Mouse (Mus musculus): ENCODE measurements around the gene Nol6.

Nol6 gene

DNA sequence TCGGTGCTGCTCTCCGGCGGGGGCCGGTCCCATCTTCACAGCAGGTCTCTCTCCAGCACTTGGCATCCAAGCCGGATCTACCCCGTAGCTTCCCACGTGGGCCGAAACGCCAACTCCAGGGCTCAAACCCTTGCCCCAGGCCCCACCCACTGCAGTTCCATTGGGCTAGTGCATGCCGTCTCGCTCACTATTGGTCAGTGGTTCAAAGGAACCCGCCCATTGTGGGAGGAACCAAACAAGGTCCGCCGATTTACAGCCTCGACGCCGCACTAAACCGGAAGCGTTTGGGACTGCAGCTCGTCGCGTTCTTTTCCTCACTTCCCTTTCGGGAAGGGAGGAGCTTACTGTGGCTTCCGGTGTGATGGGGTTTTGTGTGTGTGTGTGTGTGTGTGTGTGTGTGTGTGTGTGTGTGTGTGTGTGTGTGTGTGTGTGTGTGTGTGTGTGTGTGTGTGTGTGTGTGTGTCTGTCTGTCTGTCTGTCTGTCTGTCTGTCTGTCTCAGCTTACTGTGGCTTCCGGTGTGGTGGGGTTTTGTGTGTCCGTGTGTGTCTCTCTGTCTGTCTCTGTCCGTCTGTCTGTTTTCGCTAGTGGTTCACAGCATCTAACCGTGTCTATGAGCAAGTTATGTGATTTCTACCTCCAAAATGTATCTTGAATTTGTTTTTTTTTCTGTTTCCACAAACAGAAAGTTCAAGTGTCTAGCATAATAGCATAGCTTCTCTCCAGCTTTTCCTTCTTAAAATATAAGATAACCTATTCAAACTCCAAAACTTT lies at the start of gene Nol6:
Gene Nol6, minus strand, starts transcription at position 276 of the 772 bp plus-strand sequence.
- peak; percentile 95 for DNase-seq (ENCODE audit: extremely low read depth, insufficient read length, low spot score)

DNA sequence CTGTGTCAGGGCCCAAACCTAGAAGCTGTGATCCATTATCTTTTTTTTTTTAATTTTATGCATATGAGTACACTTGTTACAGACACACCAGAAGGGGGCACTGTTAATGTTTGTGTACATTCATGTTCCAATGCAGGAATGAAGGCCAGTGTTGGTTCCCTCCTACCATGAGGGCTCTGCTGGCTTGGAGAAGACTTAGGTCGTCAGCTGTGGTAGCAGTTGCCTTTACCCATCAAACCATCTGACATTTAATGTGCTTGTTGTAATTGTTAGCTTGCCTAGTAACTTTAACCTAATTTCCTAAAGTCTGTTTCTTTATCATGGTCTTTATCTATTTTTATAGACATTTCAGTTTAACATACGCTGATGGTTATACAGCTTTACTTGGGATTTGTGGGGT lies 46.7 kb upstream of the Nol6 start:
- DNase-seq (ENCODE audit: extremely low read depth, insufficient read length, low spot score), result no peak

GRCm38 (mm10) chr4:41165693-41166475 lies 41.6 kb upstream of the Nol6 start:
- no peak for DNase-seq (ENCODE audit: extremely low read depth, insufficient read length, low spot score)

- DNase-seq (ENCODE audit: extremely low read depth, insufficient read length, low spot score), result no peak
These were observed 40.7 kb upstream of the Nol6 start for GRCm38 (mm10) chr4:41164974-41165373.

GRCm38 (mm10) chr4:41161232-41161631 lies 37.0 kb upstream of the Nol6 start:
- DNase-seq (ENCODE audit: extremely low read depth, insufficient read length, low spot score), result no peak

DNA sequence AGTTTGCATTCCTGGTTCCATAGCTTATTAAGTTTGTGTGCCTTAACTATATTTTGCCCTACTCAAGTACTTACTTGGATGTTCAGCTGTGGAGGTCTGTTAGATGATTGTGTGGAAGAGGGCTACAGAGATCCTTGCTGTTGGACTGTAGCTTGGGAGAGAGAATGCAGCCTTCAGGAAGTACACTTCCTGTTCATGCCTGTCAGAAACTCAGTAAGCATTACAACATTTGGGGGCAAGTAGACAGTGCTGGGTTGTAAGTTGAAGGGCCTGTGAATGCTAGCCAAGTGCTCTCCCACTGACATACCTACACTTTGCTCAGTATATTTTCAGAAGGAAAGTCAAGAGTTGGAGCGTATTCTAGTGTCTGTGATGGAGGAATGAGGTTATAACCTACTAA lies 34.0 kb upstream of the Nol6 start:
- no peak for DNase-seq (ENCODE audit: extremely low read depth, insufficient read length, low spot score)

DNA sequence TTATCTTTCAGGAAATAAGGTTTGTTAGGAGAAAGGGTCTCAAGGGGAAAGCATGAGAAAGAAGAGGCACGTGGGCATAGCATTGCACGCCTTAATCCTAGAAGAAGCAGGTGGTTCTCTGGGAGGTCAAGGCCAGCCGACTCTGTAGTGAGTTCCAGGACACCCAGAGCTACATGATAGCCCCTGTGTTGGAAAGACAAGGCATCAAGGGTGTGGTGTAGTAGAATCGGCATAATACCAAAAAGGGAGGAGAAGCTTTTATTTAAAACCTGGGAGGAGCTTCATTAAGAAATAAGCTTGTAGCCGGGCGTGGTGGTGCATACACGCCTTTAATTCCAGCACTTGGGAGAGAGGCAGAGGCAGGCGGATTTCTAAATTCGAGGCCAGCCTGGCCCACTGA lies 32.7 kb upstream of the Nol6 start:
- DNase-seq (ENCODE audit: extremely low read depth, insufficient read length, low spot score), result no peak

GRCm38 (mm10) chr4:41153146-41153545 lies 28.9 kb upstream of the Nol6 start:
- peak; percentile 48 for DNase-seq (ENCODE audit: extremely low read depth, insufficient read length, low spot score)

DNA sequence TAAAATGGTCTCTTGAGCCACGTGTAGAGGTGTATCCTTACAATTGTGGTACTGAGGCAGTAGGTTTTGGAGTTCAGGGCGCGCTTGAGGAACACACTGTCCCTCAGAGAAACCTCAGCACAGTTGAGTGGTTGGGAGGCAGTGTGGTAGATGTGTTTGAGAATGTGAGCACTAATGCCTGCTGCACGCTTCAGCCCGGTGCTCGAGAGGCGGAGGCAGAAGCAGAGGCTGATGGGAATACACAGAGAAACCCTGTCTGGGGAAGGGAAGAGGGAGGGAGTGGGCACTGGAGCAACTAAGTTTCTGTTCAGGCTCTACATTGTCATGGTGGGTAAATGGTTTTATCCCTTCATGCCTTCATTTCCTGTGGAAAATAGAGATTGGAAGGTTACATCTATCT lies 26.9 kb upstream of the Nol6 start:
- DNase-seq (ENCODE audit: extremely low read depth, insufficient read length, low spot score), result no peak

DNA sequence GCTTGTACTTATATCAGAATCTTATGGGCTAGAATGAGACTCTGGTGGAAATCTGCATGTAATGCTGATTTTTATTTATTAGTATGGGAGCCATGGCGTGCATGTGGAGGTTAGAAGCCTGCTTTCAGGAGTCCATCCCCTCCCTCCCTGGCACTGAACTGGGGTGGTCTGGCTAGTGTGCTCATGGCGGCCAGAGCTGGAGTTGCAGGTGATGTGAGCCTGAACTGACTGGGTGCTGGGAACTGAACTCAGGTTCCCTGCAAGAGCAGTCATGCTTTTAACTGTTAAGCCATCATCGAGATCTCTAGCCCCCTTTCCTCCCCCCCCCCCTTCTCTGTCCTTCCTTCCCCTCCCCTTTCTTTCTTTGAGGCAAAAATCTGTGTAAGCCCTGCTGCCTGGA lies 25.6 kb upstream of the Nol6 start:
- DNase-seq (ENCODE audit: extremely low read depth, insufficient read length, low spot score), result no peak

- no peak for DNase-seq (ENCODE audit: extremely low read depth, insufficient read length, low spot score)
These were observed 18.3 kb upstream of the Nol6 start for GRCm38 (mm10) chr4:41142601-41143000.

- no peak for DNase-seq (ENCODE audit: extremely low read depth, insufficient read length, low spot score)
These were observed 16.1 kb upstream of the Nol6 start for GRCm38 (mm10) chr4:41140174-41140875.

GRCm38 (mm10) chr4:41136811-41137210 lies 12.6 kb upstream of the Nol6 start:
- no peak for DNase-seq (ENCODE audit: extremely low read depth, insufficient read length, low spot score)

- DNase-seq (ENCODE audit: extremely low read depth, insufficient read length, low spot score), result no peak
These were observed 12.2 kb upstream of the Nol6 start for GRCm38 (mm10) chr4:41136454-41136805.

DNA sequence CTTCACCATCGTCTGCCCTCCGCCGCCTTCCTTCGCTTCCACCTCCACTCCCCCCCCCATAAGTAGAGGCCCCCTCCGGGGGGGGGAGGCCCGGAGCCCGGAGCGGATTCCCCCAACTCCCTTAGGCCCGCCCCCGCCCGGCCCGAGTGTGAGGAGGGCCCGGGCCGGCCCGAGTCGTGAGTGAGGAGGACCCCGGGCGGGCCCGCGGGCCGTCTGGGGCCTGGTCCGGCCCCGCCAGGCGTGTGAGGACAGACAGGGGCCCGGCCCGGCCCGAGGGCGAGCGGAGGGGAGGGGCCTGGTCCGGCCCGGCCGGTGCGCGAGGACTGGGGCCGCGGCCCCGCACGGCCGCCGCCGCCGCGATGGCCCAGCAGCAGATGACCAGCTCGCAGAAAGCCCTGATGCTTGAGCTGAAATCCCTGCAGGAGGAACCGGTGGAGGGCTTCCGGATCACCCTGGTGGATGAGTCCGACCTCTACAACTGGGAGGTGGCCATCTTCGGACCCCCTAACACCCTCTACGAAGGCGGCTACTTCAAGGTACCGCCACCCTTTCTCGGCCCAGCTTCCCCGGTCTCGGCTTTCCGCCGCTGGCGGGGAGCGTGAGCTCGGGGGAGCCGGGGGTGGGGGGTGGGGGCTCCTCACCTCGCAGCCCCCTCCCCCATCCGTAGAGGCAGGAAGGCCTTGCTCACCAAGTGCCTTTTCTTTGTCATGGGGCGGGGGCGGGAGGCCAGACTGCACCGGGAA lies 11.6 kb upstream of the Nol6 start, which contains the start of gene Ube2r2:
Gene Ube2r2, plus strand, starts transcription at position 33 of the 743 bp plus-strand sequence.
- DNase-seq (ENCODE audit: extremely low read depth, insufficient read length, low spot score), result peak; percentile 81

DNA sequence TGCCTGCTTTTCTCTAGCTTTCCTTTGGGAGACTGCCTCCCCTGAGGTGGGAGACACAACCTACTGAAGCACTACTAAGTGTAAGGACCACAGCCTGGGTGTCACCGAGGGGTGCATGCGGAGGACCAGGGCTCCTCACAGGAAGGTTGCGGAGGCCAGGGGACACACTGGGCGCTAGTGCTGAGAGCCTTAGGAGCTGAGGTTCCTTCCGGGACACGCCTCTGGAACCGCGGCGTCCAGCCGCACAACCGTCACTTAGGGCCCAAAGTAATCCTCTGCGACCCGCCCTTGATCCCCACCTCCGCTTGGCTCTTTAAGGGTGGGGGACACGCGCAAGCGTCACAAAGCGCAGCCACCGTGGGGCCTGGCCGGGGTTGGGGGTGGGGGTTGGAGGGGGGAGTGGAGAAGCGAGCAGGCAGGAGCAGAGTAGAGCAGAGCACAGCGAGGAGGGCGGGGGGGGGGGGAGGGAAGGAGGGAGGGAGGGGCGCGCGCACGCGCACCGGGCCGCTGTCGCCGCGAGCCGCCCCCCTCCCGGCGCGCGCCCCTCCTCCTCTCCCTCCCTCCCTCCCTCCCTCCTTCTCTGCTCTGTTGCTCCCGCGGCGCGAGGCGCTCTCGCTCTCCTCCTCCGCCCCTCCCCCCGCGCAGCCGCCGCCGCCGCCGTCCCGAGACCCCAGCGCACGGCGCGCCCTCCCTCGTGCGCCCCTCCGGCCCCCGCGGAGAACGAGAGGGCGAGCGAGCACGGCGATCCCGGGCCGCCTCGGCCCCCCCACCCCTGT lies 10.9 kb upstream of the Nol6 start:
- DNase-seq (ENCODE audit: extremely low read depth, insufficient read length, low spot score), result peak; percentile 89

- no peak for DNase-seq (ENCODE audit: extremely low read depth, insufficient read length, low spot score)
These were observed 9.5 kb upstream of the Nol6 start for GRCm38 (mm10) chr4:41133529-41134291.

GRCm38 (mm10) chr4:41132471-41132870 lies 8.2 kb upstream of the Nol6 start:
- no peak for DNase-seq (ENCODE audit: extremely low read depth, insufficient read length, low spot score)

DNA sequence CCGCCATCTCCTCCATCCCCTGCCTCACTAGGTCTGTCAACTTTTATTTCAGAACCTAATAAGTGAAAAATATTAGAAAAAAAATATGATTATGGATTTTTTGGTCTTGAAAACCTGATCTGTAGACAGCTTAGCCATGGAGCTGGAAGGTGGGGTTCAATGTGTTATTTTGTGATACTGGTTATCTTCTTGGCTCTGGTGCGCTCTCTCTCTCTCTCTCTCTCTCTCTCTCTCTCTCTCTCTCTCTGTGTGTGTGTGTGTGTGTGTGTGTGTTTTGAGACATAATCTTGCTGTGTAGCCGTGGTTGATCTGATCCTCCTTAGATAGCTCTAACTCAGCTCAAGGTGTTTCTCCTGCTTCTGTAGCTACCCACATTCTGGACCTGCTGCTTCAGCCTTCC lies 5.6 kb upstream of the Nol6 start:
- DNase-seq (ENCODE audit: extremely low read depth, insufficient read length, low spot score), result no peak
